Mouse (Mus musculus): ENCODE data around the gene Tst. TPM values are rescaled to one million over a fixed set of nuclear protein-coding genes. Genes with fewer than 3 reads are reported as not detected.

Tst gene
- polyA plus RNA-seq, 1 experiment from 2014 or later = 7.0 TPM

GRCm38 (mm10) chr15:78385564-78385963 is 20.1 kb downstream of the Tst start:
- H3K79me2 ChIP-seq (ENCODE audit: inconsistent target) = no peaks in the 10 kb centered on the region
- H3K27ac ChIP-seq = no peak overlapping the region
- H3K36me3 ChIP-seq (ENCODE audit: inconsistent target) = no peaks in the 10 kb centered on the region
- WGBS (ENCODE audit: missing documents) = 78% methylated on average over 1 of the region's 1 CpGs
- H3K4me3 ChIP-seq (ENCODE audit: inconsistent target) = no peak overlapping the region

GRCm38 (mm10) chr15:78384220-78385116 is 21.2 kb downstream of the Tst start:
- Histone ChIP-seq H3K79me2 (ENCODE audit: inconsistent target) (no peaks in the 10 kb centered on the region), H3K4me3 (ENCODE audit: inconsistent target) (no peak overlapping the region), H3K27ac (no peak overlapping the region), H3K36me3 (ENCODE audit: inconsistent target) (no peaks in the 10 kb centered on the region)
- 82% methylated on average over 7 of the region's 7 CpGs for WGBS (ENCODE audit: missing documents)

GRCm38 (mm10) chr15:78383450-78384219 is 22.1 kb downstream of the Tst start:
- Histone ChIP-seq H3K79me2 (ENCODE audit: inconsistent target) (no peaks in the 10 kb centered on the region), H3K36me3 (ENCODE audit: inconsistent target) (no peaks in the 10 kb centered on the region), H3K4me3 (ENCODE audit: inconsistent target) (no peak overlapping the region), H3K27ac (no peak overlapping the region)
- 80% methylated on average over 11 of the region's 11 CpGs for WGBS (ENCODE audit: missing documents)

GRCm38 (mm10) chr15:78382115-78382514 is 23.6 kb downstream of the Tst start:
- Histone ChIP-seq H3K4me3 (ENCODE audit: inconsistent target) (no peak overlapping the region), H3K79me2 (ENCODE audit: inconsistent target) (no peaks in the 10 kb centered on the region), H3K27ac (no peak overlapping the region), H3K36me3 (ENCODE audit: inconsistent target) (no peaks in the 10 kb centered on the region)
- 78% methylated on average over 4 of the region's 4 CpGs for WGBS (ENCODE audit: missing documents)

- Histone ChIP-seq H3K27ac (no peak overlapping the region), H3K4me3 (ENCODE audit: inconsistent target) (no peak overlapping the region), H3K36me3 (ENCODE audit: inconsistent target) (no peaks in the 10 kb centered on the region), H3K79me2 (ENCODE audit: inconsistent target) (no peaks in the 10 kb centered on the region)
- 93% methylated on average over 4 of the region's 4 CpGs for WGBS (ENCODE audit: missing documents)
Observed at GRCm38 (mm10) chr15:78380741-78381140, 25.0 kb downstream of the Tst start.

- Histone ChIP-seq H3K36me3 (ENCODE audit: inconsistent target) (no peaks in the 10 kb centered on the region), H3K27ac (no peak overlapping the region), H3K79me2 (ENCODE audit: inconsistent target) (no peaks in the 10 kb centered on the region), H3K4me3 (ENCODE audit: inconsistent target) (no peak overlapping the region)
- WGBS (ENCODE audit: missing documents) = 83% methylated on average over 2 of the region's 2 CpGs
Observed at GRCm38 (mm10) chr15:78380208-78380607, 25.5 kb downstream of the Tst start.

GRCm38 (mm10) chr15:78378556-78378955 is 27.2 kb downstream of the Tst start:
- no peak overlapping the region for H3K4me3 ChIP-seq (ENCODE audit: inconsistent target)
- no peaks in the 10 kb centered on the region for H3K79me2 ChIP-seq (ENCODE audit: inconsistent target)
- H3K27ac ChIP-seq = no peak overlapping the region
- 92% methylated on average over 10 of the region's 10 CpGs for WGBS (ENCODE audit: missing documents)
- no peaks in the 10 kb centered on the region for H3K36me3 ChIP-seq (ENCODE audit: inconsistent target)

GRCm38 (mm10) chr15:78377859-78378258 is 27.8 kb downstream of the Tst start:
- WGBS (ENCODE audit: missing documents) = 92% methylated on average over 10 of the region's 10 CpGs
- no peaks in the 10 kb centered on the region for H3K79me2 ChIP-seq (ENCODE audit: inconsistent target)
- H3K4me3 ChIP-seq (ENCODE audit: inconsistent target) = no peak overlapping the region
- H3K27ac ChIP-seq = no peak overlapping the region
- H3K36me3 ChIP-seq (ENCODE audit: inconsistent target) = no peaks in the 10 kb centered on the region

- WGBS (ENCODE audit: missing documents) = 90% methylated on average over 3 of the region's 3 CpGs
- H3K36me3 ChIP-seq (ENCODE audit: inconsistent target) = no peaks in the 10 kb centered on the region
- no peak overlapping the region for H3K27ac ChIP-seq
- H3K4me3 ChIP-seq (ENCODE audit: inconsistent target) = no peak overlapping the region
- no peaks in the 10 kb centered on the region for H3K79me2 ChIP-seq (ENCODE audit: inconsistent target)
Observed at GRCm38 (mm10) chr15:78374204-78374603, 31.5 kb downstream of the Tst start.

GRCm38 (mm10) chr15:78372796-78373195 is 32.9 kb downstream of the Tst start:
- no peak overlapping the region for H3K4me3 ChIP-seq (ENCODE audit: inconsistent target)
- H3K27ac ChIP-seq = no peak overlapping the region
- WGBS (ENCODE audit: missing documents) = 80% methylated on average over 3 of the region's 3 CpGs
- H3K79me2 ChIP-seq (ENCODE audit: inconsistent target) = no peaks in the 10 kb centered on the region
- no peaks in the 10 kb centered on the region for H3K36me3 ChIP-seq (ENCODE audit: inconsistent target)

GRCm38 (mm10) chr15:78369641-78370040 is 36.1 kb downstream of the Tst start:
- Histone ChIP-seq H3K4me3 (ENCODE audit: inconsistent target) (no peak overlapping the region), H3K27ac (no peak overlapping the region), H3K79me2 (ENCODE audit: inconsistent target) (no peaks in the 10 kb centered on the region), H3K36me3 (ENCODE audit: inconsistent target) (no peaks in the 10 kb centered on the region)
- WGBS (ENCODE audit: missing documents) = 100% methylated on average over 1 of the region's 1 CpGs

GRCm38 (mm10) chr15:78368926-78369346 is 36.8 kb downstream of the Tst start:
- H3K27ac ChIP-seq = no peak overlapping the region
- WGBS (ENCODE audit: missing documents) = 2% methylated on average over 8 of the region's 8 CpGs
- no peaks in the 10 kb centered on the region for H3K36me3 ChIP-seq (ENCODE audit: inconsistent target)
- H3K4me3 ChIP-seq (ENCODE audit: inconsistent target) = no peak overlapping the region
- H3K79me2 ChIP-seq (ENCODE audit: inconsistent target) = no peaks in the 10 kb centered on the region

GRCm38 (mm10) chr15:78367811-78368210 is 37.9 kb downstream of the Tst start:
- WGBS (ENCODE audit: missing documents) = 78% methylated on average over 3 of the region's 3 CpGs

GRCm38 (mm10) chr15:78366875-78367274 is 38.8 kb downstream of the Tst start:
- Histone ChIP-seq H3K4me3 (ENCODE audit: inconsistent target) (no peak overlapping the region), H3K27ac (no peak overlapping the region)
- 93% methylated on average over 8 of the region's 8 CpGs for WGBS (ENCODE audit: missing documents)

More at GRCm38 (mm10) chr15:78367811-78368210, 37.9 kb downstream of the Tst start:
- Histone ChIP-seq H3K4me3 (ENCODE audit: inconsistent target) (no peak overlapping the region), H3K79me2 (ENCODE audit: inconsistent target) (no peaks in the 10 kb centered on the region), H3K36me3 (ENCODE audit: inconsistent target) (no peaks in the 10 kb centered on the region), H3K27ac (no peak overlapping the region)

GRCm38 (mm10) chr15:78365916-78366315 is 39.8 kb downstream of the Tst start:
- WGBS (ENCODE audit: missing documents) = 88% methylated on average over 2 of the region's 2 CpGs
- Histone ChIP-seq H3K27ac (no peak overlapping the region), H3K36me3 (ENCODE audit: inconsistent target) (no peaks in the 10 kb centered on the region), H3K4me3 (ENCODE audit: inconsistent target) (no peak overlapping the region), H3K79me2 (ENCODE audit: inconsistent target) (no peaks in the 10 kb centered on the region)

More at GRCm38 (mm10) chr15:78366875-78367274, 38.8 kb downstream of the Tst start:
- H3K79me2 ChIP-seq (ENCODE audit: inconsistent target) = no peaks in the 10 kb centered on the region
- no peaks in the 10 kb centered on the region for H3K36me3 ChIP-seq (ENCODE audit: inconsistent target)

Measured in macrophage (primary cell).